Mouse (Mus musculus) bone marrow, adult 2 months (tissue): Measurements from ENCODE around the gene Ctnnbip1. TPM values are rescaled to one million over a fixed set of nuclear protein-coding genes. Genes with fewer than 3 reads are reported as not detected.
A peak's percentile ranks its signal among the peaks of the same experiment; 100 is the strongest.

Experiments used
- H3K27ac ChIP-seq: fragments of 200-500 bp; 2 replicates; pipeline ENCODE4 v1.5.1; 2012; ENCODE audit warnings: low read depth, mild to moderate bottlenecking, control low read depth, inconsistent platforms, low read length; ENCODE audit not compliant: control insufficient read depth, poor library complexity, insufficient read depth
- H3K4me1 ChIP-seq: fragments of 200-500 bp; 2 replicates; pipeline ENCODE4 v1.6.1; 2011; ENCODE audit warnings: low read length; ENCODE audit not compliant: control insufficient read depth, insufficient read depth
- H3K4me3 ChIP-seq: fragments of 200-500 bp; replicated peaks from 2 replicates; pipeline ENCODE3; 2011; ENCODE audit warnings: mild to moderate bottlenecking, low read depth, low read length, control low read depth; ENCODE audit not compliant: control insufficient read depth
- CTCF ChIP-seq: fragments of 200-500 bp; IDR thresholded peaks from 2 replicates; pipeline ENCODE4 v1.5.1; 2011; ENCODE audit warnings: low read length, control low read depth; ENCODE audit not compliant: control insufficient read depth, insufficient read depth
- POLR2A ChIP-seq: fragments of 200-500 bp; IDR thresholded peaks from 2 replicates; pipeline ENCODE4 v1.6.1; 2011; ENCODE audit warnings: low read depth, mild to moderate bottlenecking, control low read depth, low read length, borderline replicate concordance; ENCODE audit not compliant: control insufficient read depth
- WGBS: fragments of 180-500 bp; shearing (Covaris S2); methylation state at CpG from one replicate; pipeline ENCODE4 v1.1.7; 2018; 5-methylcytosine and 5-hydroxymethylcytosine counted together
- polyA plus RNA-seq: library from polyadenylated mRNA; stranded (reverse); fragments of >200 nt; gene quantifications from 2 replicates; pipeline ENCODE4 v1.2.4, GENCODE M21; 2011; ENCODE audit warnings: low replicate concordance; ENCODE audit not compliant: missing spikeins, insufficient read depth, insufficient read length

The Ctnnbip1 gene
- polyA plus RNA-seq, 1 experiment = 4.8 TPM

GRCm38 (mm10) chr4:149526330-149526729 is 8.3 kb downstream of the Ctnnbip1 start:
- TF ChIP-seq CTCF (no peak), POLR2A (no peak)
- Histone ChIP-seq H3K27ac (no peak overlapping the region), H3K4me1 (no peaks in the 10 kb centered on the region), H3K4me3 (no peak overlapping the region)
- WGBS = 68% methylated on average over 7 of the region's 7 CpGs

- Histone ChIP-seq H3K27ac (no peak overlapping the region), H3K4me1 (no peaks in the 10 kb centered on the region), H3K4me3 (no peak overlapping the region)
- 77% methylated on average over 15 of the region's 15 CpGs for WGBS
- TF ChIP-seq CTCF (no peak), POLR2A (no peak)
Observed at GRCm38 (mm10) chr4:149527621-149528354, 9.8 kb downstream of the Ctnnbip1 start.

DNA sequence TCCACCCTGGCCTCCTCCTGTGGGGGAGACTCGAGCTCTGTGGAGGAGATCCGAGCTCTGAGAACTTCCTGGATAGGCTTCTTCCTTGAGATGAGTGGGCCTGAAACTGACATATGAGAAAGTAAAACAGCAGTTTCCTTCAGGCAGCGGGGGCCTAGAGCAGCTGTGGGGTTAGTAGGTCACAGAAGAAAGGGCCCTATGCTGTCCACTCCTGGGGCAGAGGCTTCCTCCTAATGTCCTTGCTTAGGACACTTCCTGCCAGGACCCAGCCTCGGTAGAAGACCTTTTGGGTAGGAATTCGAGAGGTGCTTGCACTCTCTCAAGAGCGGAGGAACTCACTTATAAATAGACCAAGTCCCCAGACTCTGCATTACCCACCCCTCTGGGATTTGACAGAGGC is 11.7 kb downstream of the Ctnnbip1 start:
- no peak for TF ChIP-seq POLR2A
- no peak for TF ChIP-seq CTCF
- Histone ChIP-seq H3K4me1 (no peaks in the 10 kb centered on the region), H3K27ac (no peak overlapping the region), H3K4me3 (no peak overlapping the region)
- WGBS = 73% methylated on average over 6 of the region's 6 CpGs

GRCm38 (mm10) chr4:149539441-149539840 is 21.4 kb downstream of the Ctnnbip1 start:
- Histone ChIP-seq H3K4me3 (no peak overlapping the region), H3K27ac (no peak overlapping the region), H3K4me1 (peaks cover 3% of the 10 kb centered on the region; the same call in 1 of the 2 replicates)
- TF ChIP-seq POLR2A = no peak
- no peak for TF ChIP-seq CTCF
- 73% methylated on average over 8 of the region's 8 CpGs for WGBS

- no peak for TF ChIP-seq POLR2A
- no peak for TF ChIP-seq CTCF
Observed at GRCm38 (mm10) chr4:149541935-149542334, 23.9 kb downstream of the Ctnnbip1 start.

DNA sequence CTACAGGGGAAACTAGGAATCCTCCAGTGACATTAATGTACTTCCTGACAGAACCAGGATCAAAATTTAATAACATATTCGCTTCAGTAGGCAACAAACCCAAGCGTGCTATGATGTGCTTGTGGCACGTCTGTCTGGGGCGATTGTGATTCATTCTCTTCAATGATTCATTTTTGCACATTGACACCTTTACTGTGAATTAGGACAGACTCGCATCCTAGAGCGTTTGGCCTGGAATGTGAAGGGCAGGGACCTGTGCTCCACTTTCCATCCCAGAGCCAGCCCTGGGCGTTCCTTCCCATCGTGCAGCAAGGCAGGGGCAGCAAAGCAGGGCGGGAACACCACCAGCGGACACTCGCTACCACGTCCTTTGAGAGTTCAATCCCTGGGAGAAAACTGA is 24.4 kb downstream of the Ctnnbip1 start:
- Histone ChIP-seq H3K4me1 (peaks cover 3% of the 10 kb centered on the region; the same call in 1 of the 2 replicates), H3K27ac (no peak overlapping the region), H3K4me3 (no peak overlapping the region)
- 77% methylated on average over 12 of the region's 12 CpGs for WGBS
- TF ChIP-seq CTCF = no peak
- TF ChIP-seq POLR2A = no peak

More at GRCm38 (mm10) chr4:149541935-149542334, 23.9 kb downstream of the Ctnnbip1 start:
- WGBS = 21% methylated on average over 5 of the region's 5 CpGs
- H3K27ac ChIP-seq = no peak overlapping the region
- peaks cover 3% of the 10 kb centered on the region; the same call in 1 of the 2 replicates for H3K4me1 ChIP-seq
- H3K4me3 ChIP-seq = no peak overlapping the region

DNA sequence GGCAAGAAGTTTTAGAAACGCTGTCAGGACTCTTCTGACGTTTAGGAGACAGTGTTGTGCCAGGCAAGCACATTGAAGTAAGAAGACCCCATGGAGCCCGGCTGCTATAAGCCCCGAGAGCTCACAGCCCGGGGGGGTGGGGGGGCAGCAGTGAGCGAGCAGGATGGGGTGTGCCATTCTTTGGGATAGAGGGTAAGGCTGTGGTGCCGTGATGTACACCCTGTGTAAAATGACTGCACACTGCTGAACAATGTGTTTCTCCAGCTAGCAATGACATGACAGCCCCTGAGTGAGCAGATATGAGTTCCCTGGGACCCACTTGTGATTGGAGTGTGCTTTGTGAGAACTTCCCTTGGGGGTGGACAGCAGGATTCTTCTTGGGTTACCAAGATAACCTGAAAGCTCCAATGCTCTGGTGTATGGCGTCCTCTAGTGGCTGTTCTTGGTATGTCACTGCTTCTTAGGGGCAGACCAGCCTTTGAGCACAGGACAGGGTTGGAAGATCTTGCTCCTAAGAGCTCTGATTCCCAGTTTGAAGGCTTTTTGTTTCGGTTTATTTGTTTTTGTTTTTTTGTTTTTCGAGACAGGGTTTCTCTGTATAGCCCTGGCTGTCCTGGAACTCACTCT is 25.0 kb downstream of the Ctnnbip1 start:
- Histone ChIP-seq H3K4me1 (peaks cover 3% of the 10 kb centered on the region; the same call in 1 of the 2 replicates), H3K27ac (no peak overlapping the region), H3K4me3 (no peak overlapping the region)
- TF ChIP-seq POLR2A (no peak), CTCF (peak; percentile 84)
- 48% methylated on average over 10 of the region's 10 CpGs for WGBS

- peaks cover 3% of the 10 kb centered on the region; the same call in 1 of the 2 replicates for H3K4me1 ChIP-seq
- no peak overlapping the region for H3K4me3 ChIP-seq
- TF ChIP-seq POLR2A (no peak), CTCF (no peak)
- H3K27ac ChIP-seq = no peak overlapping the region
- 89% methylated on average over 8 of the region's 8 CpGs for WGBS
Observed at GRCm38 (mm10) chr4:149544892-149545291, 26.9 kb downstream of the Ctnnbip1 start.
